Mouse (Mus musculus) MN1 (cell line): ENCODE results near the gene Prpf6.

ENCODE experiments used
- DNase-seq: peaks from one replicate; pipeline ENCODE4 v3.0.0-alpha.2; 2016; ENCODE audit warnings: low spot score

The Prpf6 gene

DNA sequence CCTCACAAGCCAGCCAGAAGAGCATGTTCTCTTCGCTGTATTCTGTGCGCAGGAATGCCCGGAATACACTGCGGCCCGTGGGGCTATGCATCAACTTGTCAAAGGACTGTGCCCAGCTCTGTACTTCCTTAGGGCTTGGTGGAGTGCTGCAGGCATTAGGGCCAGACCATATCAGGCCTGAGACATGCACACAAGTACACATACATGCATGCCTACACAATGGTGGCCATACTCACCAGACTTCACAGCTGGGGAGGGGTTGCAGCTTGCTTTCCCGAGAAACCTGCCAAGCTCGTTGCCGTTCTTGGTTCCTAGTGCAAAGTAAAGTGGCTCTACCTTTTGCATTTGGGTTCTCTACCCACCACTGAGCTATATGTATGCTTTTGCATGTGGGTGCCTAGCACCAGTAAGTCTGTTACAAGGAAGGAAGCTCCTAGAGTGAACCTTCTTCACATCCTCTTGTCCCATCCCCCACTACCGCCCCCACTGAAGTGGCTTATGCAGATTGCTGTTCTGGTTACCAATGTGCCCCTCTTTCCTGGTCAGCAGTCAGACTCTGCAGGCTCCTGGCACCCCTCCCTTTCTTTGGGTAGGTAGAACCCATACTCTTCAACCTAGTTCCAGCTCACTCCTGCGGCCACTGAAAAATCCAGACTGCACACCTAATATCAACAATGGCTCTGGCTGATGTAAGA is 97.9 kb downstream of the Prpf6 start:
- DNase-seq = no peak

- DNase-seq = no peak
These were observed 99.4 kb downstream of the Prpf6 start for GRCm38 (mm10) chr2:181691083-181691482.

- no peak for DNase-seq
These were observed 99.9 kb downstream of the Prpf6 start for GRCm38 (mm10) chr2:181691571-181691970.

DNA sequence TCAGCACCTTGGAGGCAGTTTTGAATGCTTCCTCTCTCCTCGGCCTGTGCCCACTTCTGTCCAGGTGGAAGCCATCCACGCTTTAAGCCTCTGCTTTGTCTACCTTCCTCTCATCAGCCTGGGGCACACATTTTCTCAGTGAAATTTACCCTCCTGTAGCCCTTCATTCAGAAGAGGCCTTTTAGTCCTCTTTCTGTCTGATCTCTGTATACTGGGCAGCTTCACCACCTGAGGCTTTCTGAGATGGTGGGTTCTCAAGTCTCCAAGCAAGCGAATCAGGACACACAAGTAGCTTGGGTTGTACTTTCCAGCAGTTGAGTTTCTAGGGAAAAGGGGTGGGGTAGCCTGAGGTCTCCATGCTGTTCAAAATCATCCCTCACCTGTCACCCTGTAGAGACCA is 100.6 kb downstream of the Prpf6 start:
- no peak for DNase-seq

DNA sequence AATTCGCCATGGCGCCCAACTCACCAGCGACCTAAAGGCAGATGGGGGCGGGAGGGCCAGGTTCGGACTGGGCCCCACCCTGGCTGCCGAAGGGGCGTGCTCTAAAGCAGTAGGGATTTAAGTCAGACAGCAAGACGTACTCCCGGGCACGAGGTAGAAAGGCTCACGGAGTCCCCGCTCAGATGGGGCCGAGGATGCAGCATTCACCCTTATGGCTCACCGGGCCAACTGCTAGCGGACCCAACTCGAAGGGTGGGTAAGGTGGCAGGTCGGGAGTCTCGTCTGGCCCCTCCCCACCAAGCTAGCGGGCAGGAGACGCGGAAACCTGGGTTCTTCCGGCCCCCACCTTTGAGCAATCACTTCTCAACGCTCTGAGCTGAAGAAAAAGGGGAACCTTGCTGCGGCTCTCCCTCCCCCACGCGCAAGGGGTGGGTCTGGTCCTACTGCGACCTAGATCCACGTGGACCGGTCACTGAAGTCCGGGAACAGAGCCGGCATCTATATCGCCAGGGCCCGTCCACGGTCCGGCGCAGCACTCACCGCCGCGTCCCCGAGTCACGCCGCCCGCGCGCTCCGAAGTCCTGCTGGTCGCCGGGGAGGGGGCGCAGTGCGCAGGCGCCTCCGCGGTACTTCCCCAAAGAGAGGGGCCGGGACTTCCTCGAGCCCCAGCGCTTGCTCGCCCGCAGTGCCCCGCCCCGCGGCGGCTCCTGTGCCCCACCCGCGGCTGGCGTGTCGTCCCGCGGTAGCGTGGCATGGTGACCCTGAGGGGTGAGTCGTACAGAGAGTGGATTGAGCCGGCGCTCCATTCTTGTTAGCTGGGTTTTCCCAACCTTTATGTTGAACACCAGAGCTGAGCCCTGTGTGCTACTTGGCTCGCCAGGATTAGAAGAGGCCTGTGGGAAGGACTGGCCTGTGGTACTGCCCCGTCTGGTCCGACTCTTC is 101.9 kb downstream of the Prpf6 start, which contains the start of gene Rgs19:
TSS of gene Rgs19 (minus strand) at position 639 of the 942 bp plus-strand sequence.
- peak; percentile 85 for DNase-seq

DNA sequence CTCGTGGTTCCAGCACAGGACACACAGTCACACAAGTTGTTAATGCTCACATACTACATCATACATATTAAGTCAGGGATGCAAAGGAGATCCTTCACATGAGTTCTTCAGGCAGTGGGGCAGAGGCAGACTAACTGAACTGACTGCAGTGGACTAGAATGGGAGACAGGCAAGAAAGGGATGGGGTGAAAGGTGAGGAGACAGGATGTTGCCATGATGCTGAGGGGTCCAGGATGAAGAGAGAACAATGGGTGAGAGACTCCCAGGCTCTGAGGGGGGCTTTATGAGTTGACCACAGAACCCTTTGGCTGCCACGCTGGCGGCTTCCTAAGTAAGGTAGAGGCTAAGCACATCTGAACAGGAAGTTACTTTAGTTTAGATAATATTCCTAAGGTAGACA is 102.9 kb downstream of the Prpf6 start:
- DNase-seq = no peak

GRCm38 (mm10) chr2:181695776-181696175 is 104.1 kb downstream of the Prpf6 start:
- no peak for DNase-seq

DNA sequence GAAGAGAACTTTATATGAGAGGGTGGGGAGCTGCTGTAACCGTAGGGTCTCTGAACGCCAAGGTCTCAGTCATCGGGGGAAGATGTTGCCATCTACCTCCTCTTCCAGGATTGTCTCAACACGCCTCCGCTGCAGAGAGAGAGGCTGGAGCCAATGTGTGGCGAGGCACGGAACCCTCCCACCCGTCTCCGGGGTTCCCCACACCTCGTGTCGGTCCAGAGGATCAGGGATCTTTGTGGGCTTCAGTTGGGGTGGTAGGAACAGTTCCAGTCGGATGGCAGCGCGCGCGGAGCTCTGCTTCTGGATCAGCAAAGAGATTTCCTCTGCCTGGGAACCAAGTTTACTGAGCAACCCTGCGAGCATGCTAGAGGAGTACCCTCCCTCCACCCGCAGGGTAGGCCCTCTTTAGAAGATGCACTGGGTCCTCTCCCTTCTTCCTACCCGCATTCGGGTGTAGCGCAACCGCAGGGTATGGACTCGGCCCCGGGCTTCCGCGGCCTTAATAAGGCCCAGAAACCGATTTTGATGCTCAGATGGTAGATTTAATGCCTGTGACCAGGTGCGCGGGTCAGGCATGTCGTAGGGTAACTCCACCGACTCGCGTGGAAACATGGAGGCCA is 105.2 kb downstream of the Prpf6 start:
- DNase-seq = no peak

- DNase-seq = no peak
These were observed 106.6 kb downstream of the Prpf6 start, which contains the start of gene Lkaaear1 for GRCm38 (mm10) chr2:181698241-181698640. Gene Lkaaear1, minus strand, starts transcription at chr2:181698442.
